Mouse (Mus musculus): Measurements from ENCODE around the gene Slbp.
A peak's percentile ranks its signal among the peaks of the same experiment; 100 is the strongest.

Slbp gene

GRCm38 (mm10) chr5:33681611-33682388 lies 29.4 kb upstream of the Slbp start:
- DNase-seq (ENCODE audit: low read depth, low spot score) = no peak

GRCm38 (mm10) chr5:33681044-33681443 lies 28.7 kb upstream of the Slbp start:
- DNase-seq (ENCODE audit: low read depth, low spot score) = no peak

GRCm38 (mm10) chr5:33678244-33678643 lies 25.9 kb upstream of the Slbp start:
- DNase-seq (ENCODE audit: low read depth, low spot score) = no peak

GRCm38 (mm10) chr5:33675964-33676363 lies 23.6 kb upstream of the Slbp start:
- no peak for DNase-seq (ENCODE audit: low read depth, low spot score)

GRCm38 (mm10) chr5:33674439-33674838 lies 22.1 kb upstream of the Slbp start:
- no peak for DNase-seq (ENCODE audit: low read depth, low spot score)

GRCm38 (mm10) chr5:33671659-33672058 lies 19.3 kb upstream of the Slbp start:
- DNase-seq (ENCODE audit: low read depth, low spot score) = no peak

- DNase-seq (ENCODE audit: low read depth, low spot score) = no peak
Observed at GRCm38 (mm10) chr5:33668223-33668622, 15.8 kb upstream of the Slbp start.

GRCm38 (mm10) chr5:33658664-33659050 lies 6.3 kb upstream of the Slbp start:
- DNase-seq (ENCODE audit: low read depth, low spot score) = no peak

GRCm38 (mm10) chr5:33657787-33658663 lies 5.7 kb upstream of the Slbp start, which contains the start of the genes Tacc3 and Tmem129:
Tacc3 (plus strand) TSS chr5:33658128.
Tmem129 (minus strand) TSS chr5:33658416.
- peak; percentile 95 for DNase-seq (ENCODE audit: low read depth, low spot score)

- DNase-seq (ENCODE audit: low read depth, low spot score) = no peak
Observed at GRCm38 (mm10) chr5:33657251-33657786, 4.9 kb upstream of the Slbp start.

GRCm38 (mm10) chr5:33656739-33657138 lies 4.4 kb upstream of the Slbp start:
- DNase-seq (ENCODE audit: low read depth, low spot score) = no peak

- no peak for DNase-seq (ENCODE audit: low read depth, low spot score)
Observed at GRCm38 (mm10) chr5:33655251-33655840, 3.0 kb upstream of the Slbp start.

GRCm38 (mm10) chr5:33654424-33654823 lies 2.0 kb upstream of the Slbp start:
- no peak for DNase-seq (ENCODE audit: low read depth, low spot score)

GRCm38 (mm10) chr5:33652783-33653173 lies 404 bp upstream of the Slbp start:
- DNase-seq (ENCODE audit: low read depth, low spot score) = no peak

GRCm38 (mm10) chr5:33651541-33651920 lies 843 bp downstream of the Slbp start:
- no peak for DNase-seq (ENCODE audit: low read depth, low spot score)

- DNase-seq (ENCODE audit: low read depth, low spot score) = no peak
Observed at GRCm38 (mm10) chr5:33651017-33651416, 1.4 kb downstream of the Slbp start.

- DNase-seq (ENCODE audit: low read depth, low spot score) = no peak
Observed at GRCm38 (mm10) chr5:33640652-33641051, 11.7 kb downstream of the Slbp start.

- DNase-seq (ENCODE audit: low read depth, low spot score) = no peak
Observed at GRCm38 (mm10) chr5:33638826-33639225, 13.5 kb downstream of the Slbp start.

- DNase-seq (ENCODE audit: low read depth, low spot score) = no peak
Observed at GRCm38 (mm10) chr5:33637606-33638350, 14.6 kb downstream of the Slbp start.

GRCm38 (mm10) chr5:33635361-33635760 lies 17.0 kb downstream of the Slbp start:
- DNase-seq (ENCODE audit: low read depth, low spot score) = no peak

- no peak for DNase-seq (ENCODE audit: low read depth, low spot score)
Observed at GRCm38 (mm10) chr5:33632526-33632925, 19.8 kb downstream of the Slbp start.
